ENCODE assay signal across 21 mouse cellular contexts in genomic region chr11:16770966-16771365, GRCm38 (mm10). TPM values are rescaled to one million over a fixed set of nuclear protein-coding genes. Genes with fewer than 3 reads are reported as not detected.
DNase-seq lines count a peak whose midpoint lies in the region; ATAC-seq and TF ChIP-seq lines count a peak whose summit lies in the region.
"Had no signal": no experiment of that assay in that cellular context is flagged by ENCODE, and none has a peak within 500 bp of the region (broad histone marks: within the 10 kb centered on the region; RNA-seq: fewer than 3 reads in every experiment).

No protein-coding gene starts in this region.

- DNase-seq in adrenal gland, postnatal 10 days, result peak; percentile 22
- no peak for DNase-seq in adrenal gland, adult 2 months
- peak; percentile 42 to 53 for DNase-seq in heart, adult 18-20 months
- no peak for DNase-seq in heart, postnatal 36 days
- no peak for DNase-seq in liver, postnatal 0 days
- DNase-seq in skeletal muscle tissue, adult 2 months (ENCODE audit: low read depth, low spot score), result peak; percentile 70
- DNase-seq: cerebellum, adult 18-20 months; cerebellum, postnatal 14 days; kidney, postnatal 4 days; thymus, adult 18-20 months; thymus, postnatal 36 days had no signal

- H3K36me3 ChIP-seq in liver, postnatal 0 days (replicated peaks; ENCODE audit: insufficient read depth, low read length), result no peaks in the 10 kb centered on the region
- no peaks in the 10 kb centered on the region for H3K36me3 ChIP-seq in liver, embryonic 12.5 days
- H3K36me3 ChIP-seq: embryonic facial prominence, embryonic 12.5 days; forebrain, embryonic 12.5 days; hindbrain, embryonic 10.5 days; intestine, embryonic 15.5 days; lung, embryonic 15.5 days had no signal

- TF ChIP-seq CTCF in liver, postnatal 0 days (IDR thresholded peaks at IDR 0.05; ENCODE audit: low read depth), result no peak

- H3K9ac ChIP-seq in liver, postnatal 0 days (replicated peaks), result no peak overlapping the region
- no peak overlapping the region for H3K9ac ChIP-seq in liver, embryonic 12.5 days
- H3K9ac ChIP-seq: embryonic facial prominence, embryonic 12.5 days; forebrain, embryonic 12.5 days; intestine, embryonic 15.5 days; lung, embryonic 15.5 days had no signal

- peaks cover 18% of the 10 kb centered on the region for H3K4me1 ChIP-seq in liver, postnatal 0 days (ENCODE audit: insufficient read depth)
- H3K4me1 ChIP-seq in liver, embryonic 12.5 days, result no peaks in the 10 kb centered on the region
- H3K4me1 ChIP-seq: forebrain, embryonic 12.5 days had no signal

- ATAC-seq in liver, postnatal 0 days, result no peak
- ATAC-seq in liver, embryonic 12.5 days, result no peak
- ATAC-seq: hindbrain, embryonic 16.5 days had no signal

- no peak overlapping the region for H3K4me3 ChIP-seq in liver, postnatal 0 days (ENCODE audit: low read depth, low read length)
- H3K4me3 ChIP-seq in liver, embryonic 12.5 days, result no peak overlapping the region
- H3K4me3 ChIP-seq: embryonic facial prominence, embryonic 12.5 days; forebrain, embryonic 12.5 days; hindbrain, embryonic 10.5 days; intestine, embryonic 15.5 days; lung, embryonic 15.5 days had no signal

- WGBS in liver, postnatal 0 days (ENCODE audit: insufficient replicate concordance), result 75% methylated on average over 4 of the region's 4 CpGs
- 73% methylated on average over 4 of the region's 4 CpGs for WGBS in liver, embryonic 12.5 days (ENCODE audit: insufficient replicate concordance)

- no peaks in the 10 kb centered on the region for H3K27me3 ChIP-seq in liver, postnatal 0 days (ENCODE audit: insufficient read depth, low read length)
- no peaks in the 10 kb centered on the region for H3K27me3 ChIP-seq in liver, embryonic 12.5 days (replicated peaks)
- H3K27me3 ChIP-seq: embryonic facial prominence, embryonic 12.5 days; forebrain, embryonic 12.5 days; intestine, embryonic 15.5 days; lung, embryonic 15.5 days had no signal

- no peak overlapping the region for H3K4me2 ChIP-seq in liver, postnatal 0 days (ENCODE audit: low read depth, low read length)
- H3K4me2 ChIP-seq in liver, embryonic 12.5 days, result no peak overlapping the region
- H3K4me2 ChIP-seq: embryonic facial prominence, embryonic 12.5 days; forebrain, embryonic 12.5 days; intestine, embryonic 15.5 days; liver, embryonic 11.5 days; lung, embryonic 15.5 days; midbrain, embryonic 11.5 days had no signal

- peak overlapping the region; percentile 29; the same call in 1 of the 2 replicates for H3K27ac ChIP-seq in liver, postnatal 0 days (ENCODE audit: low read depth)
- no peak overlapping the region for H3K27ac ChIP-seq in liver, embryonic 12.5 days
- H3K27ac ChIP-seq: embryonic facial prominence, embryonic 12.5 days; forebrain, embryonic 12.5 days; hindbrain, embryonic 10.5 days; intestine, embryonic 15.5 days; lung, embryonic 15.5 days had no signal

- no peak for TF ChIP-seq EP300 in liver, postnatal 0 days (IDR thresholded peaks at IDR 0.05; ENCODE audit: low read depth)

- no peaks in the 10 kb centered on the region for H3K9me3 ChIP-seq in liver, postnatal 0 days (ENCODE audit: low read length)
- H3K9me3 ChIP-seq in liver, embryonic 12.5 days (replicated peaks), result no peaks in the 10 kb centered on the region
- H3K9me3 ChIP-seq: embryonic facial prominence, embryonic 12.5 days; forebrain, embryonic 12.5 days; hindbrain, embryonic 10.5 days; intestine, embryonic 15.5 days; lung, embryonic 15.5 days had no signal

- intact Hi-C loops in heart, postnatal 36 days (cut with DNase I), result no loop called here

RNA-seq across cellular contexts. Expression of gene Egfr, which starts 19.0 kb away (rescaled TPM):
- 10 to 100 TPM; 15.5 to 23.5 TPM for total RNA-seq in adrenal gland, postnatal 10 days (2021)
- 10 to 100 TPM in 1 of 2 experiments, 1 to 10 TPM in 1; 9.5 to 10.0 TPM for total RNA-seq in adrenal gland, adult 2 months (2021)
- 17.8 and 18.3 TPM in 2 replicates for polyA plus RNA-seq in adrenal gland, adult 2 months (2012; rRNA removed)
- total RNA-seq in heart, adult 18-20 months (2021), result 1 to 10 TPM; 7.8 to 8.2 TPM
- total RNA-seq in heart, postnatal 36 days (2021), result 10 to 100 TPM in 1 of 2 experiments, 1 to 10 TPM in 1; 5.5 to 10.5 TPM
- 25.1 and 26.3 TPM in 2 replicates for polyA plus RNA-seq in liver, postnatal 0 days (2015; fragmentation: Nextera tagmentation; extraction: Ambion mirVana)
- polyA plus RNA-seq in liver, embryonic 12.5 days (2016; fragmentation: Nextera tagmentation; extraction: Ambion mirVana), result 1.4 and 1.7 TPM in 2 replicates
- total RNA-seq: megakaryocyte progenitor cell, adult 5-6 weeks had no signal

Comparison
In these comparisons a context has a peak if more than half of its experiments do, and no peak if none do; other contexts are left out.
1. DNase-seq: peak in adrenal gland, postnatal 10 days (single experiment), heart, adult 18-20 months (2 of 2) and skeletal muscle tissue, adult 2 months (single experiment); none in adrenal gland, adult 2 months (single experiment), heart, postnatal 36 days (0 of 2) and liver, postnatal 0 days (single experiment).